7 mouse cellular contexts compared by ENCODE assay signal in genomic region chr7:96644205-96644531, GRCm38 (mm10).
DNase-seq lines count a peak whose midpoint lies in the region; ATAC-seq lines count a peak whose summit lies in the region.

No protein-coding gene starts in this region.

- H3K9me3 ChIP-seq in lung, embryonic 15.5 days = no peaks in the 10 kb centered on the region
- H3K9me3 ChIP-seq in forebrain, embryonic 14.5 days (replicated peaks; ENCODE audit: control insufficient read depth, low read length) = no peaks in the 10 kb centered on the region
- no peaks in the 10 kb centered on the region for H3K9me3 ChIP-seq in limb, embryonic 10.5 days (replicated peaks)
- no peaks in the 10 kb centered on the region for H3K9me3 ChIP-seq in stomach, embryonic 15.5 days

- no peaks in the 10 kb centered on the region for H3K36me3 ChIP-seq in lung, embryonic 15.5 days
- H3K36me3 ChIP-seq in forebrain, embryonic 14.5 days (ENCODE audit: control insufficient read depth, insufficient read depth, low read length) = no peaks in the 10 kb centered on the region
- H3K36me3 ChIP-seq in limb, embryonic 10.5 days = 0 out of 2 replicates have a peak, but pooled peaks cover 2% of the 10 kb centered on the region
- no peaks in the 10 kb centered on the region for H3K36me3 ChIP-seq in stomach, embryonic 15.5 days

- peak overlapping the region; percentile 29 for H3K4me3 ChIP-seq in lung, embryonic 15.5 days
- peak overlapping the region; percentile 30 for H3K4me3 ChIP-seq in forebrain, embryonic 14.5 days (ENCODE audit: low read depth, low read length)
- H3K4me3 ChIP-seq in limb, embryonic 10.5 days = peak overlapping the region; percentile 58
- peak overlapping the region; percentile 29 for H3K4me3 ChIP-seq in stomach, embryonic 15.5 days (replicated peaks)

- 8% methylated on average over 7 of the region's 7 CpGs for WGBS in lung, embryonic 15.5 days
- 0% methylated on average over 7 of the region's 7 CpGs for WGBS in forebrain, embryonic 14.5 days
- 11% methylated on average over 7 of the region's 7 CpGs for WGBS in limb, embryonic 10.5 days
- WGBS in stomach, embryonic 15.5 days = 13% methylated on average over 7 of the region's 7 CpGs

- no peak overlapping the region for H3K9ac ChIP-seq in lung, embryonic 15.5 days
- 0 out of 2 replicates have a peak overlapping the region, but pooled peaks have one; percentile 3 for H3K9ac ChIP-seq in forebrain, embryonic 14.5 days (ENCODE audit: low read length)
- H3K9ac ChIP-seq in stomach, embryonic 15.5 days = no peak overlapping the region

- H3K27ac ChIP-seq in lung, embryonic 15.5 days = no peak overlapping the region
- H3K27ac ChIP-seq in forebrain, embryonic 14.5 days (ENCODE audit: low read depth, low read length) = no peak overlapping the region
- peak overlapping the region; percentile 84 for H3K27ac ChIP-seq in limb, embryonic 10.5 days
- no peak overlapping the region for H3K27ac ChIP-seq in stomach, embryonic 15.5 days

- no peaks in the 10 kb centered on the region for H3K27me3 ChIP-seq in lung, embryonic 15.5 days
- H3K27me3 ChIP-seq in forebrain, embryonic 14.5 days (replicated peaks; ENCODE audit: control insufficient read depth, insufficient read depth, low read length) = 0 out of 2 replicates have a peak, but pooled peaks cover 3% of the 10 kb centered on the region
- peaks cover 49% of the 10 kb centered on the region for H3K27me3 ChIP-seq in limb, embryonic 10.5 days (ENCODE audit: low read depth, poor library complexity, severe bottlenecking)
- no peaks in the 10 kb centered on the region for H3K27me3 ChIP-seq in stomach, embryonic 15.5 days (replicated peaks)

- peak overlapping the region; percentile 63 for H3K4me2 ChIP-seq in lung, embryonic 15.5 days
- peak overlapping the region; percentile 59 for H3K4me2 ChIP-seq in forebrain, embryonic 14.5 days (ENCODE audit: low read length)
- H3K4me2 ChIP-seq in stomach, embryonic 15.5 days = peak overlapping the region; percentile 62

- DNase-seq in lung, postnatal 10 days = no peak
- DNase-seq in forebrain, embryonic 14.5 days (ENCODE audit: low spot score) = no peak
- no peak for DNase-seq in limb, embryonic 10.5 days (ENCODE audit: low spot score)
- DNase-seq in gastrocnemius, postnatal 25 days = no peak

- ATAC-seq in lung, embryonic 15.5 days (ENCODE audit: borderline replicate concordance, extremely low read depth, low FRiP score, low TSS enrichment) = peak; percentile 44; the same call in 1 of the 2 replicates
- ATAC-seq in forebrain, embryonic 14.5 days = peak; percentile 60
- ATAC-seq in stomach, embryonic 15.5 days (ENCODE audit: insufficient read depth, low FRiP score, low read depth) = no peak
- ATAC-seq in megakaryocyte-erythroid progenitor cell, adult 5-6 weeks (replicated peaks; ENCODE audit: low FRiP score, low TSS enrichment, poor library complexity, severe bottlenecking) = no peak

- H3K4me1 ChIP-seq in lung, embryonic 15.5 days = peaks cover 11% of the 10 kb centered on the region
- peaks cover 20% of the 10 kb centered on the region for H3K4me1 ChIP-seq in forebrain, embryonic 14.5 days (ENCODE audit: control insufficient read depth, insufficient read depth, low read length)
- H3K4me1 ChIP-seq in limb, embryonic 10.5 days = peaks cover 64% of the 10 kb centered on the region
- H3K4me1 ChIP-seq in stomach, embryonic 15.5 days = peaks cover 4% of the 10 kb centered on the region; the same call in 1 of the 2 replicates

Comparison
In these comparisons a context has a peak if more than half of its experiments do, and no peak if none do; other contexts are left out.
1. ATAC-seq: peak in lung, embryonic 15.5 days (single experiment) and forebrain, embryonic 14.5 days (single experiment); none in stomach, embryonic 15.5 days (single experiment) and megakaryocyte-erythroid progenitor cell, adult 5-6 weeks (single experiment).
2. Peak in every context shown above with its lines, with median percentiles within 50 percentile points of each other: H3K4me2 ChIP-seq and H3K4me3 ChIP-seq.